Mouse (Mus musculus) lung, adult 18-20 months (tissue): Measurements from ENCODE around the gene Cradd.

Source experiments
- DNase-seq, 2 experiments: peaks; one replicate each; pipeline ENCODE4 v3.0.0; 2022; ENCODE audit warnings: mixed read lengths in 2 of 2

The Cradd gene

DNA sequence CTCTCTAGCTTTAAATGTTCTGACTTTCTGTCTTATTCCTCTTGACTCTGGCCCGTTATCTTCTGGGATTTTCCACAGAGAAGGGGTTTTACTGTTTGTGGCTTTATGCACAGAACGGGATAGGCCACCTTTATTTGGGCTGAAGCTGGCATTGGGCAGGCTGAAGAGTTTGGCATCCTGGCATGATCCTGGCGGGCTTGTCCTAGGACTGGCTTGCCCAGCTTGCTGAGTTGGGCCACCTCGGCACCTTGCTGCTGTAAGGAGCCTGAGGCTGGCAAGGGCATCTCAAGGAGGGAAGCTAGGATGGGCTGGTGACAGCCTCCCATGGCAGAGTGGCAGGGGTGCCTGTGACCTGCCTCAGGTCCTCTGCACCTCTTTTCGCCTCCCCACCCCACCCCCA is 55.6 kb downstream of the Cradd start:
- DNase-seq, result no peak

DNA sequence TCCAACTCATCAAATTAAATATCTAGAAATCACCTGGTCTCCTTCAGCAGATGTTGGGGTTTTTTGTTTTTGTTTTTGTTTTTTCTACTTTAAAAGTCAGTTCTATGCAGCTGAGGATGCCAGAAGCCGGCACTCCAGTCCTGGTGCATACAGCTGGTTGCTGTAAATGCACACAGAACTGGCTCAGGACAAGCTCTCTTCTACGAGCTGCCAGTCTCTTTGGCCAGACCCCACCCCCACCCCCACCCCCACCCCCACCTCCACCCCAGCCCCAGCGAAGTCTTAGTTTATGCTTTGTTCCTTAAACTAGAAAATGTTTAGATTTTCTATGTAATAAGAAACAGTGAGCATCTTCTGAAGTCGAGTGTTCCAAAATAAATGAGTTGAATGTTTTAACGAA is 57.0 kb downstream of the Cradd start:
- DNase-seq, result no peak

DNA sequence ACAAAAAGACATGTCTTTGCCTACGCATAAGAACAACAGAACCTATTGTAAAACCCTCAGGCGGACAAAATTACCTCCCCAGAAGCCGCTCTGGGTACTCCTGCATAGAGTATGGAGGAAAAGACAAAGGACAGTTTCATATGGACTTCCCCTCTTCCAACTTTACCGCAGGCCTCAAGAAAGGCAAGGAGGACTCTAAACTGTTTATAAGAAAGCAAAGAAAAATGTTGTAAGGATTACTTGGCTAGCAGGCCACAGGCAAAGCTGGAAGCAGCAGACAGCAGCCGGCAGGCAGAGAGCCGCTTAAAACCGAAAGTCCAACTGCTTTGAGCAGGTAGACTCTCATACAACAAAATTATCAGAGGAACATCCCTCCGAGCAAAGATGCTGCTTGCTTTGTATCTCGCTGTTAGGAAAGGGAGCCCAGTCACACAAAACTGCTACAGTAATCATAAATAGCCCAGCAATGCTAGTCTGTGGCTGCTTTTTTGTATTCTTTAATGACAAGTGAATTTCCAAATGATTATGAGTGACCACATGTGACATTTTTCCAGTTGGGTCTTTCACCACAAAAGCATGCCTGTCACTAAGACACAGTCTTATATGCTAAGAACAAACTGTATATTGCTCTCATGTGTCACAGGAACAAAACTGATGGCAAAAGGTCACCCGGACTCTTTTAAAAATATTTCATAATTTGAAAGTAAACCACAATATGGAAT is 57.7 kb downstream of the Cradd start:
- peak; percentile 35 to 36 for DNase-seq

- no peak for DNase-seq
These were observed 58.4 kb downstream of the Cradd start for GRCm38 (mm10) chr10:95265576-95265975.

DNA sequence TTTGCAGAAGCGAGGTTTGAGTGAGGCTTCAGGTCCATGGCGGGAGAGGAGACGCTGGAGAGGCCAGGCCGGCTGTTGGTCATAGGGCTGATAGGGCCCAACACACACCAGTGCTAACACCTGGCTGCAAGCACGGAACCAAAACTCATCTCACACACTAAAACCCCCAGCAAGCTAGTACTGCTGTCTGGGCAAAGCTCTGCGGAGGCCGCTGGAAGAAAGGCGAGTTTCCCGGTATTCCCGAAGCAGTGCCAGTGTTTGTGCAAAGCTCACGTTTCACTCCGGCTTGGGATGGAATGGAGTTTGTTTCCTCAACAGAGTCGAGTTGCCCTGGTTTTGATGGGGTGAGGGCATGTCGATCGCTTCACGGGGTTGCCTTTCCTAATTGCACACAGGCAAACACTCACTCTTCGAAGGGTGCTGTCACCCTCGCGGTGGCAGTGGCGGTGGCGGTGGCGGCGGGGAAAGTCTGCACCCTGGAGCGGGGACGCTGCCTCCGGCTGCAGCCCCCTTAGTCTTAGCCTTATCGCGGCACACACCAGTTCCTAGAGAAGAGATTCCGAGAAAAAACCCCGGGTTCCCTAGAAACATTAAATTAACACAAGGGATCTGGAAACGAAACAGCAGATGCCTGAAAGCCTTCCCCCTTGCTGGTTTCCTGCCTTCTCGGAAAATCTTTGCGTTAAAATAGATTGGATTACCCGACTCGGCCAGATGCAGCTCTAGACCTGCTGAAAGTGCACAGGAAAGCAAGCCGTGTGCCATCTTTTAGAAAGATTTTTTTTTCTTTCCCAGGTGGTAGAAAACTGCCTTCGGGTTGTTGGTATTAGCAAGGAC is 59.2 kb downstream of the Cradd start:
- peak; percentile 46 to 57 for DNase-seq

- peak; percentile 30 to 31 for DNase-seq
These were observed 61.5 kb downstream of the Cradd start for GRCm38 (mm10) chr10:95262388-95262787.

DNA sequence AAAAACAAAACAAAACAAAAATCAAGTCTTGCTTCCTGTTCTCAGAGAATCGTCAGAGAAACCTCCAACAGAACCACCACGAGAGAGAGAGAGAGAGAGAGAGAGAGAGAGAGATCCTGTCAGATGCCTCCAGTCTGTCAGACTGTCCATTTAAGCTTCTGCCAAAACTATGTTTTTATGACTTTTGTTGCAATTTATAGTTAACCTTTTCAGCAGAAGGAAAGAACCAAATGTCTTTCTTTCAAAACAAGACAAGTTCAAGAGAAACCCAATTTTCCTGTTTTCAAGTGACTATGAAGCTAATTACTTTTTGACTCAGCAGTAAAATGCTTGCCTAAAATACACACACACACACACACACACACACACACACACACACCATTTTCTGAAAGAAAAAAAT is 62.7 kb downstream of the Cradd start:
- DNase-seq, result no peak

- peak; percentile 47 to 58 for DNase-seq
These were observed 63.5 kb downstream of the Cradd start for GRCm38 (mm10) chr10:95260420-95260819.

GRCm38 (mm10) chr10:95258471-95259155 is 65.3 kb downstream of the Cradd start:
- DNase-seq, result no peak

- DNase-seq, result no peak
These were observed 66.0 kb downstream of the Cradd start for GRCm38 (mm10) chr10:95257979-95258378.

DNA sequence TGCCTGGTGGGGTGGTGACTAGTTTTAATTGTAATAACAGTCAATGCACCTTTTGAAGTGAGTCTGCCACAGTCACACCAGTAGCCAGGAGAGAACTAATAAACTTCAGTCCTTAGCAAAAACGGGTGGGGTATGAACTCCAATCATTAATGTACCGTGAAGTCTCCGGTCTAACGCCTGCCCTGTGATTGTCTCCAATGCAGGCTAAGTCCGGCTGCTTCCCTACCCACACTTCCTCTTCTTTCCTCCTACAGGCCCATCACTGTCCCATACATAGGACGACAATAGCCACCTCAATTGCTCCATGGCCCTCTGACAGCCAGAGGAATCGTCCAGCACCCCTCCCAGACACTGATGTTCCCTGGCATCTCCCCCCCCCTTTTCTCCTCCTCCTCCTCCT is 67.8 kb downstream of the Cradd start:
- DNase-seq, result no peak

DNA sequence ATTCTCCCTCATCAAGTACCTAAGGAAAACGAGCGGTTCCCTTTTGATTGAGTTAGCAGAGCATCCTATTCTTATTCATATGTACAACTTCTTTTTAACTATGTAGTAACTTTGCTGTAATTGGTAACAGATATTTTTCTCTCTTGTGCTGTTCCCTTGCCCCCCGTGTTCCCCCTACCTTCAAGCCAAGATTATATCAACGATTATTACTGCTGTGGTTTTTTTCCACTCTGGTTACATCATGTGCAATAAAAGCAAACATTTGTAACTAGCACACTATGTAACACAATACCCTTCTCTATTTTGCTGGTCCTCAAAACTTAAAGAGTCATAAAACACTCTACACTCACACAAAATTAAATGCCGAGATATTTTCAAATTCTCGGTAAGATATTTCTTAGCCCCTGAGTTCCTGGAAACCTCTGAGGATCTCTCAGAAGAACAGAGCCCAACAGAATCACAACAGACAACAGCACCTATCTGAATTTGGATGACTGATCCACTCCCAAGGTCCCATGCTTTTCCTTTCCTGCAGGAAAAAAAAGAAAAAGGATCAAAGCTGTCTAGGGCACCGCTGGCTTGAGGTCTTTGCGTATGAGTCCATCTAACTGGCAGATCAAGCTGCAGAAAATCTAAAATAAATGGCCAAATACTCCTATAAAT is 68.8 kb downstream of the Cradd start:
- DNase-seq, result no peak

- DNase-seq, result peak; percentile 39 to 50
These were observed 69.4 kb downstream of the Cradd start for GRCm38 (mm10) chr10:95254453-95255001.

GRCm38 (mm10) chr10:95254046-95254445 is 69.9 kb downstream of the Cradd start:
- DNase-seq, result no peak

GRCm38 (mm10) chr10:95251674-95252073 is 72.3 kb downstream of the Cradd start:
- no peak for DNase-seq

- no peak for DNase-seq
These were observed 75.6 kb downstream of the Cradd start for GRCm38 (mm10) chr10:95248362-95248761.

DNA sequence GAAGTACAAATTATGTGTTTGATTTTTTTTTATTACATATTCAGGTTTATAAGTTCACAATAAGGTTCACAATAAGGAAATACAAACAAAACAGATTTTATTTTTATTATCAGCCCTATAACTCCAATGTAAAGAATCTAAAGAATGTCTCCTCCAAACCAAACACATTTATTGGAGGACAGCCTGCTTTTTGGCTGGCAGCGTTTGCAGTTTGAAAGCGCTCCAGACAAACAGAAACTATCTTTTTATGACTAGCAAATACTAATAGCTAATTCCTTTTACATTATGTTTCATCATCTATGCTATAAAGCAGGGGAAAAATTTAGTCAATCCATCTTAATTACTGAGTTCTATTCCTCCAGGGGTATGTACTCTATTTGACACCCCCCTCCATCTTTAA is 77.2 kb downstream of the Cradd start:
- DNase-seq, result no peak

DNA sequence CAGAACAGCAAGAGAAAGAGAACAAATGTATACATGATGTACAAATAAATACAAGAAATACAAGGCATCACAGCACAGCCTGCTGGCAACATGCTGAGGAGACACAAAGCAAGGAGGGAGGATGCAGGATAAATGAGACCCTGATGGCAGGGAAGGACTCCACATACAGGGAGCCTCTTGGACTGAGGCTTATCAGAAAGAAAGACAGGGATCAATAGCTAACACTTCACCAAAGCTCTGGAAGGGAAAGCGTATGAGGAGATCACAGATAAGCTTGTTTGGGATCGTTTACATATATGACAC is 78.3 kb downstream of the Cradd start:
- no peak for DNase-seq

DNA sequence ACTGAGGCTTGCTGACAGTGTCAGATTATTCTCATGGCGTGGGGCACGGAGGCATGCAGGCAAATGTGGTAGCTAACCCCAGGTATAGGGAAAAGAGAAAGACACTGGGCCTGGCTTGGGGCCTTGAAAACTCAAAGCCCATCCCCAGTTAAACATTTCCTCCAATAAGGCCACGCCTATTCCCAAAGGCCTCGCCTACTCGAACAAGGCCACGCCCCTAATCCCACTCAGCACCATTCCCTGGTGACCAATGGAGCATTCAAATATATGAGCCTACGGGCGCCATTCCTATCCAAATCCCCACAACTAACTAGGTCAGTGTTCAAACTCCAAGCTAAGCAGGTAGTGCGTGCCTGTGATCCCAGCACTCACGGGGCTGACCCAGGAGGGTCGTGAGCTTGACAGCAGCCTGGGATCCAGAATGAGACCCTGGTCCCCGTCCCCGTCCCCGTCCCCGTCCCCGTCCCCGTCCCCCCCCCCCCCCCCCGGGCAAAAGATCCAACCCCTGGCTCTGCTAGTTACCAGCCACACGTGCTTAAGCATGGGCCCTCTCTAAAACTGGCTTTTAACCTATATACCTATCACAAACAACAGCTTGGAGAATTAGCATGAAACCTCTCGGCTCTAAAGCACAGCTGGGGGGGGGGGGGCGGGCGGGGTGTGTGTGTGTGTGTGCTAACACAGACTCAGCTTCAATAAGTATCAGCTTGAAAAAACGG is 78.8 kb downstream of the Cradd start:
- DNase-seq, result no peak

- no peak for DNase-seq
These were observed 84.5 kb downstream of the Cradd start for GRCm38 (mm10) chr10:95239196-95240069.

DNA sequence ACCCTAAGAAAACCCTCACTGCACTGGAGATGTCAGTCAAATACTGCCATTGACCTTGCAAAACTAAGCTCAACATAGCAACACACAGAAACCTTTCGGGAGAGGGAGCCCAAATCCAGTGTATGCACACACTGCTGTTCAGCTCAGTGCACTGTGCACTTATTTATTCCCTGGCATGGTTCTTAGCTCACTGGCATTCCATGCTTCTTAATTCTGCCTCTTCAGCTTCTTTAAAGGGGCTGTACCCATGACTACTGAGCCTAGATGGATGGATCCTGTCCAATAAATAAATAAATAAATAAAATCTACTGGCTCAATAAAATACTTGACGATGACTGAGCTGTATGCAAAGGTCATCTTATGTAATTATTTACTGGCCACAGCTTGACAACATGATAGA is 85.3 kb downstream of the Cradd start:
- no peak for DNase-seq
